Mouse (Mus musculus) erythroblast, embryonic 14.5 days (primary cell): Measurements from ENCODE around the gene Myo18a.

Experiments
- GATA1 ChIP-seq: IDR thresholded peaks from 2 replicates; pipeline ENCODE4 v1.6.1; 2012; ENCODE audit warnings: low read length, inconsistent platforms, mixed read lengths
- TAL1 ChIP-seq: IDR thresholded peaks from 3 replicates; pipeline ENCODE4 v1.6.1; 2012; ENCODE audit warnings: low read length, inconsistent platforms, mixed read lengths

DNA sequence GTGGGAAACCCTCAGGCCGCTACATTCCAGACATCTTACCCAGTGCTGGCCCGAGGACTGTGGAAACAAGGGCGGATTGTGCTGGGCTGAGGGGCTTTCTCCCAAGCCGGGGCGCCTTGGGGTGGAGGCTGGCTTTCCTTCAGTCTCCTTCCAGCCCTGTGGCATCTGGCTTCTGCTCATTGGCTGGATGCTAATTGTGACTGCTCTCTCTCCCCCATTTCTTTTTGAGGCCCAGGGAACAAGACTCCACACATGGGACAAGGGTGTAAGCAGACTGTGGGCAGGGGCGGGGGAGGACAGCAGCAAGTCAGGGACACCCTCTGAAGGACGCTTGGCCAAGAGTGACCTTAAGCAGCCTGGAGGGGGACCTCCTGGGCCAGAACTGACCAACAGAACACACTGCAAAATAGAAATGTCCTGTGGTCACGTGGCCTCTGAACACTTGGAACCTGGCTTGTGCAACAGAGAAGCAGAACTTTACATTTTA, 28.2 kb downstream of the Myo18a start:
- no peak for TF ChIP-seq GATA1
- TF ChIP-seq TAL1: no peak
